Mouse (Mus musculus) megakaryocyte, embryonic 14.5 days (primary cell): ENCODE measurements around the gene Rassf7.

Experiments
- FLI1 ChIP-seq: IDR thresholded peaks from 2 replicates; pipeline ENCODE4 v1.6.1; 2012; ENCODE audit warnings: low read length, inconsistent platforms, mixed read lengths
- GATA1 ChIP-seq: IDR thresholded peaks from 3 replicates; pipeline ENCODE4 v1.6.1; 2012; ENCODE audit warnings: mixed read lengths, low read length, inconsistent platforms, borderline replicate concordance

DNA sequence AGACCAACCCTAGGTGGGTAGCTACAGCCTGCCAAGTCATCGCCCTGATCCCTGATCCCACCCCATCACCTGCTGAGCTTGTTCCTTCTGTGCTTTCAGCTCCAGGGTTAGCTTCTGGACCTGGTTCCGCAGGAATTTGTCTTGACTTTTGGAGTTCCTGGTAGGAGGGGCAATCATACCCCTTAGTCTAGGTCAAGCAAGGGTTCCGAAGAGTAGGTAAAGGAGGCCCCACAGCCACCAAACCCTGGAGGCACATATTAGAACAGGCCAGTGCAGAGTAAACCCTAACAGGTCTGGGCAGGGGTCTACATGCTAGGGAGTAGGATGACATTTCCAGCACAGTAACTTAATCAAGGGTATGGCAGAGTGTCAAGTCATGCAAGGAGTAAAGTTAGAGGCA lies 2.5 kb upstream of the Rassf7 start:
- TF ChIP-seq GATA1 (no peak), FLI1 (no peak)
